Mouse (Mus musculus) heart, adult 9 months (tissue): ENCODE results near the gene Ccdc33.

Experiments
- DNase-seq, 2 experiments: peaks; one replicate each; pipeline ENCODE4 v3.0.0; 2022; ENCODE audit warnings: low spot score in 2 of 2

Ccdc33 gene

GRCm38 (mm10) chr9:58118671-58119070 lies at the start of gene Ccdc33:
Gene Ccdc33, minus strand, starts transcription at chr9:58118823.
- DNase-seq, result no peak

- no peak for DNase-seq
Measured at GRCm38 (mm10) chr9:58165779-58166178, 47.2 kb upstream of the Ccdc33 start.

GRCm38 (mm10) chr9:58163146-58163545 lies 44.5 kb upstream of the Ccdc33 start:
- no peak for DNase-seq

- DNase-seq, result no peak
Measured at GRCm38 (mm10) chr9:58162173-58162572, 43.5 kb upstream of the Ccdc33 start.

DNA sequence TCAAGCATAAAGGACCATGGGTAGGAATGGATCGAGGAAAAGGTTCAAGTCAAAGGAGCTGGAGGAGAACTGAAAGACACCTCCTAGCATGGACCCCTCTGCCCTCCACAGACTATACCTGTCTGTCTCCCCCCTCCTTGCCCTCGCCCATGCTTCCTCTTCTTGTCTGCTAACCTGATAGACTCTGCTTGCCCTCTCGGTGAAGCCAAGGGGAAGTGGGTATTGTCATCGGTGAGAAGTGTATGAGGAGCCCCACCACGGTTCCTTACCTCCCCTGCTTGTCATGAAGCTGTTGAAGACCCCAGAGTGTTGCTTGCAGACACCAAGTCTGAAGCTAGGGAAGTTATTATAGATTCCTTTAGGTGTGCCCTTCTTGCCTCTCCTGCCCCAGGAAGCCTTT lies 41.7 kb upstream of the Ccdc33 start:
- DNase-seq, result no peak

DNA sequence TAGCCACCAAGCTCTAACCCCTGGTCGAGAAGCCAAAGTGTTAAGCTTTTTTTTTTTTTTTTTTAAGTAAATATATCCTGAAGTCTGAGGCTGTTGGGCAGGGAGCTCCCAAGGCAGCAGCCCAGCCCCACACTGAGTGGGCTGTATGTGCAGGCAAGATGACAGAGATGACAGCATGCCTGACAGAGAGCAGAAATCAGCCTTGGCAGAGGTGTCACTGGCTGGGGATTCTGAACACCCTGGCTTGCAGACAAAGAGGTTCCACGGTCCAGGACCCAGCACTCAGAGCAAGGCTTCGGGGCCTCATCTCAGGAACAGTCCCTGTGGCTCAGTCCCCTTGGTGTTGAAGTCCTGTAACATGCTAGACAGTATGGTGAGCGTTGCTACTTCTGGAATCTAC lies 41.2 kb upstream of the Ccdc33 start:
- peak; percentile 45 to 56 for DNase-seq

- DNase-seq, result peak; percentile 66 to 77
Measured at GRCm38 (mm10) chr9:58158541-58159311, 40.1 kb upstream of the Ccdc33 start.

DNA sequence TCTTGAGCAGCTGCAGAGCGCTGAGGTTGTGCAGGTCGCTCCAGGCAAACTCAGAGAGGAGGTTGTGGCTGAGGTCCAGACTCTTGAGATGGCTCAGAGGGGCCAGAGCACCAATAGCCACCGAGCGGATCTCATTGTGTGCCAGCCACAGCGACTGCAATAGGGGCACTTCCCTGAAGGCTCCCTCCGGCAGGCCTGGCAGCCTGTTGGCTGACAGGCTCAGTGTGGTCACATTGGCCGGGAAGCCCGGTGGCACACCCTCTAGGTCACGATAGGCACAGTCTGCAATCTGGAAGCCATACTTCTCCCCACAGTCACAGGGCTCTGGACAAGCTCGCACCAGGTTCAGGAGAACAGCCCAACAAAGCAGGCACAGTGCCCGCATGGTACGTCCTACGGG lies 39.2 kb upstream of the Ccdc33 start:
- DNase-seq, result no peak

DNA sequence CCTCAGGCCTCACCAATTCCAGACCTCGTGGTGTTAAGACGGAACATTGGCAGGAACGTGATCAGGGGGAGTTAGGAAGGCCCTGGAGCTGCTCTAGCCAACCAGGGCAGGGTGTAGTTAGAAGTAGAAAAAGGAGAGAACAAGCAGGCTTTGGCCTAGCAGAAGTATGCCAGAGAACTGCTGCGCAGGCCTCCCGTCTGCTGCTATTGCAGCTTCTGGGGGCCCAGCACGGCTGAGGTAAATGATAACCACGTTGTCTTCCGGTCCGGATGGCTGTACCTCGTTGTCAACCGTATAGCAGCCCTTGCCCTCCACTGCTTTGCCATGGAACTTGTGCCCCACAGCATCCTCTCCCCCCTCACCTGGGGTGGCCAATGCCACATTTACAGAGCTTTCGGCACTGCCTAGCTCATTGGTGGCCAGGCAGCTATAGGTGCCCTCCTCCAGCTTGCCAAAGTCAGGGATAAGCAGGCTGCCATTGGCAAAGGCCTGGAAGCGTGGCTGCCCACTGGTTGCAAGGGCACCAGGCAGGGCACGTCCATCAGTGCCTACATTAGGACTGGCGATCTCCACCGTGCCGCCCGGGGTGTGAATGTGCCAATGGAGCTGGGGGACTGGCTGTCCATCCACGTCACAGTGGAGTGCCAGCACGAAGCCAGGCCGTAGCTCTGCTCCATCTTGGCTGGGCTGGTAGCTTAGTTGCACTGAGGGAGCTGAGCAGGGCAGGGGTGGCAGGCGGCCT lies 38.4 kb upstream of the Ccdc33 start:
- no peak for DNase-seq

- peak; percentile 26 to 42 for DNase-seq
Measured at GRCm38 (mm10) chr9:58155366-58155765, 36.7 kb upstream of the Ccdc33 start.

- no peak for DNase-seq
Measured at GRCm38 (mm10) chr9:58153095-58153494, 34.5 kb upstream of the Ccdc33 start.

DNA sequence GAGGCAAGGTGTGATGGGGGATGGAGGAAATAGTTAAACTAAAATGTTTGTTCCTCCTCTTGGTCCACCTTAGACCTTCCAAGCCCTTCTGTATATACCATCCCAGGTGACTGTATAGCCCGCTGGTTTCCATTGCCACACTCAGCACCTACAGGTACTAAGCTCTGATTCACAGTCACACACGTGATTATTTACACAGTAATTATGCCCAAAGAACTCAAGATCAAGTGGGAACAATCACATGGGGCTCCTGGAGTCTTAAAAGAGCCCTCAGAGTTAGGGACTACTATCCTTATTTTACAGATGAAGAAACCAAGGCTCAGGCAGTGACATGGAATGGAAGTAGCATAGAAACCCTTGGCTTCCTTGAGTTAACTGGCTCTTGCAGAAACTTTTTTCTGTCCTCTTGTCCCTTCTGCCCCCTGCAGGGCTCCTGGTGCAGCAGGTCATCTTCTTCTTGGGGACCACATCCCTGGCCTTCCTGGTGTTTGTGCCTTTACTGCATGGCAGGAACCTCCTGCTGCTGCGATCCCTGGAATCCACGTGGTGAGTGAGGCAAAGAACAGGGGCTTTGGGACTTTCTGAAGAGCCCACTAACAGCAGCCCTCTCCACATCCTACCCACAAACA lies 32.2 kb upstream of the Ccdc33 start:
- DNase-seq, result no peak

DNA sequence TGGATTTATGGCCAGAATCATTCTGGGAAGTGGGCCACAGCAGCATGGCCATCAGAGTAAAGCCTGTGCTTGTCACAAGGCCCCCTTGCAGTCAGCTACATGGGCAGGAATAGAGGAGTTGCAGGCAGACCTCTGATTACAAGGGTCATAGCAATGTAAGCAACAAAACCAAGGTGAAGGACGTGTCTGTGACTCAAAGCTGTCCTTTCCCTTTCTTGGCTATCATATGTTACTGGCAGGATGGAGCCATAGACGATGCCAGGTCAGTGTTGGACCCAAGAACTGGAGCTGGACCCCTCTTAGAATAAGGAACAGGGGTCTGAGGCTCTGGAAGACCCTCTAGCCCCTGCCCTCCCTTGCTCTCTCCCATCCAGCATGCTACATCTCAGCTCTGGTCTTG lies 30.2 kb upstream of the Ccdc33 start:
- DNase-seq, result no peak

- DNase-seq, result no peak
Measured at GRCm38 (mm10) chr9:58145417-58145816, 26.8 kb upstream of the Ccdc33 start.

DNA sequence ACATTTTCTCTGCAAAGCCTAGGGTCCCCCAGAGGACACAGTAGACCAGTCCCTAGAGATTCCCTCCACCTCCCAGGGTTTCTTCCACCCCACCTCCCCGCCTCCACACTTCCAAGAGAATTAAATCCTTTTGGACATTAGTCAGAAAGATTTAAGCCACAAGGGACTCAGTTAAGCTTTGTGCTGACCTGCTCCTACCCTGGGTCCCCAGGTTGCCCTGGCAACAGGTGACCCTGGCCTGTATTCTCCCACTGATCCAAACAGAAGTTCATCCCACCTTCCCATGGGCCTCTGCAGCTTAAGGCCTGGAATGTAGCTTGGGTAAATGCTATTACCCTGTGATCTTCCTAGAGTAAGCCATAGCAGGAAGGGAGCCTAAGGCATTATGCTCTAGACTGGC lies 26.0 kb upstream of the Ccdc33 start:
- no peak for DNase-seq

DNA sequence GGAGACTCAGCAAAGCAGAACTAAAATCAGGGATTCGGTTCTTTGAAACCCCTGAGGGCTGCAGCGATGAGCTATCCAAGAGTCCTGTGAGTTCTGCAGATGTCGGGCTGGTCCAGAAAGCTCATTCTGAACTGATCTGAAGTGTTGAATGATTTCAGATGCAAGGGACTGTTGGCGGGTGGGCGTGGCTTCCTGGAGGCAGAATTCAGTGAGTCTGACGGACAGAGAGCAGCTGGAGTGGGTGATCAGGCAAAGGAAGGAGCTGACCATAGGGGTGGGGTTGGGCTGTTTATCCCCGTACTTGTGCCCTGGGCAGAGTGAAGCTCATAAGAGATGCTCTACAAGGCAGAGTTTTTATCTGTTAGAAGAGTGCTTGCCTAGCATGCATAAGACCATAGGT lies 24.8 kb upstream of the Ccdc33 start:
- DNase-seq, result peak; percentile 17 to 33

- DNase-seq, result peak; percentile 17 to 41
Measured at GRCm38 (mm10) chr9:58139947-58140346, 21.3 kb upstream of the Ccdc33 start.

DNA sequence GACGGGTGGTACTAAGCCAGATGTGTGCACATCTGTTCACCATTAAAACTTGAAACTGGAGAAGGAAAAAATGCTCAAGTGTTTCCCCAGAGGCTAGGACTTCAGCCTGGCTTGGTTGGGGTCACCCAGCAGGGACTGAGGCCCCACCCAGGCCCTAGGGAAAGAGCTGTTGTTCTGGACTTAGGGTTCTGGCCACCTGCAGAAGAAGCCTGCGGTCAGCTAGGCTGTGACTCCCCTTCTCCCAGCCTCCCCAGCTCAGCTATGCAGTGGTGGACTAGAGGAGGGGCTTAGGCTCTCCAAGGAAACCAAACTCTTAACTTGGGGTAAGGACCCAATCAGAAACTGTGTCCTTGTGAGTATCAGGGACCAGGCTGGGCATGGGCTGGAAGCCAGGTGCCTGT lies 17.3 kb upstream of the Ccdc33 start:
- no peak for DNase-seq

DNA sequence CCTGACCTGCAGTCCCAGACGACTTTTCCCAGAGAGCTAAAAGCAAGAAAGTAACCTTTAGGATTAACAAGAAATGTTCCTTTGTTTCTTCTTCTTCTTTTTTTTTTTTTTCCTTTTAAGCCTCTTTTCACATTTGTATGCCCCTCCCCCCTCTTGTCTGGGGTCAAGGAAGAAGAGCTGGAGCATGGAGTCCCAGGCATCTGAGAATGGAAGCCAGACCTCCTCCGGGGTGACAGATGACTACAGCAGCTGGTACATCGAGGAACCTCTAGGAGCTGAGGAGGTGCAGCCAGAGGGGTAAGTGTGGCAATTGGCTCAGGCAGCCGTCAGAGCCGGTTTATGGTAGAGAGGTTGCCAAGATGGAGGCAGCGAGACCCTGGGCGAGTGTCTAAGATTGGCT lies 16.3 kb upstream of the Ccdc33 start:
- no peak for DNase-seq

- no peak for DNase-seq
Measured at GRCm38 (mm10) chr9:58133893-58134884, 15.6 kb upstream of the Ccdc33 start.

- no peak for DNase-seq
Measured at GRCm38 (mm10) chr9:58131735-58132134, 13.1 kb upstream of the Ccdc33 start.

- no peak for DNase-seq
Measured at GRCm38 (mm10) chr9:58130909-58131308, 12.3 kb upstream of the Ccdc33 start.
